Comparison of ENCODE assay signal across 10 mouse cellular contexts in the genomic region with DNA sequence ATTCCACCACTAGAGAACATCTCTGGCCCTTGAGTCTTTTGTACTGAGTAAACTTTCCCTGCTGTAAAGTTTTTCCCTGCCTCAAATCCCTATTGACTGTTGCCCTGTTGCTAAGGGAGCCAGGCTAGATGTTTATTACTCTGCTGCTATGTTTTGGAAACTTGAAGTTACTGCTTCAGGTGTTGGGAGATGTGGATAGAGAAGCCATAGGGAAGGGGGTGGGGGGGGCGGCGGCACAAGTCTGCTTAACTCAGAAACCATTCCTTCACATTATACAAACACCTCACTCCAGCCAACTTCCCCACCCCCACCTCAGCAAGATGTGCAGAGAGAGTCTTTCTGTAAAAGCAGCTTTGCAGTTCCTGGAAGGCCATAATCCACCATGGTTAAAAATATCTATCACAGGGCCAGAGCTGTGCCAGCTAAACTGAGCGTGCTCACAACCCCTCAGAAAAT. TPM values are rescaled to one million over a fixed set of nuclear protein-coding genes. Genes with fewer than 3 reads are reported as not detected.
DNase-seq lines count a peak whose midpoint lies in the region; ATAC-seq and TF ChIP-seq lines count a peak whose summit lies in the region.
"Had no signal": no experiment of that assay in that cellular context is flagged by ENCODE, and none has a peak within 500 bp of the region (broad histone marks: within the 10 kb centered on the region; RNA-seq: fewer than 3 reads in every experiment).

No protein-coding gene starts in this region.

- H3K36me3 ChIP-seq in midbrain, embryonic 11.5 days (ENCODE audit: control insufficient read depth, insufficient read depth, low read length), result peaks cover 4% of the 10 kb centered on the region; the same call in 1 of the 2 replicates
- H3K36me3 ChIP-seq in midbrain, embryonic 13.5 days, result peaks cover 24% of the 10 kb centered on the region
- H3K36me3 ChIP-seq in hindbrain, embryonic 14.5 days (replicated peaks; ENCODE audit: control insufficient read depth, insufficient read depth), result peaks cover 24% of the 10 kb centered on the region
- H3K36me3 ChIP-seq in small intestine, adult 2 months (ENCODE audit: control insufficient read depth, insufficient read depth, low read length), result peaks cover 16% of the 10 kb centered on the region

- no peaks in the 10 kb centered on the region for H3K4me1 ChIP-seq in midbrain, embryonic 11.5 days (ENCODE audit: control insufficient read depth, insufficient read depth, low read length)
- H3K4me1 ChIP-seq in midbrain, embryonic 13.5 days (replicated peaks), result 0 out of 2 replicates have a peak, but pooled peaks cover 3% of the 10 kb centered on the region
- peaks cover 11% of the 10 kb centered on the region; the same call in 1 of the 2 replicates for H3K4me1 ChIP-seq in hindbrain, embryonic 14.5 days (replicated peaks; ENCODE audit: control insufficient read depth, insufficient read depth, low read length)
- H3K4me1 ChIP-seq in small intestine, adult 2 months (ENCODE audit: control insufficient read depth, insufficient read depth, insufficient read length, low read length), result no peaks in the 10 kb centered on the region; the same call in 1 of the 2 replicates

- no peak overlapping the region for H3K4me2 ChIP-seq in midbrain, embryonic 11.5 days
- H3K4me2 ChIP-seq in midbrain, embryonic 13.5 days (replicated peaks), result no peak overlapping the region
- H3K4me2 ChIP-seq in hindbrain, embryonic 14.5 days (replicated peaks), result no peak overlapping the region

- peak; percentile 52 for DNase-seq in gastrocnemius, adult 2 months
- no peak for DNase-seq in gastrocnemius, postnatal 25 days
- DNase-seq in midbrain, embryonic 11.5 days (ENCODE audit: low spot score, missing footprints), result peak; percentile 85
- DNase-seq in hindbrain, embryonic 14.5 days (ENCODE audit: low spot score), result no peak
- no peak for DNase-seq in testis, postnatal 14 days (ENCODE audit: low spot score)
- DNase-seq in layer of hippocampus, postnatal 36 days, result no peak
- DNase-seq: right cerebral cortex, postnatal 25 days had no signal

- H3K27me3 ChIP-seq in midbrain, embryonic 11.5 days (ENCODE audit: control insufficient read depth, insufficient read depth, low read length), result no peaks in the 10 kb centered on the region
- no peaks in the 10 kb centered on the region for H3K27me3 ChIP-seq in midbrain, embryonic 13.5 days
- no peaks in the 10 kb centered on the region for H3K27me3 ChIP-seq in hindbrain, embryonic 14.5 days (ENCODE audit: control insufficient read depth, insufficient read depth, low read length)
- H3K27me3 ChIP-seq in small intestine, adult 2 months (ENCODE audit: control insufficient read depth, insufficient read depth, low read length), result no peaks in the 10 kb centered on the region

- peak overlapping the region; percentile 90 for H3K27ac ChIP-seq in gastrocnemius, adult 2 months
- no peak overlapping the region for H3K27ac ChIP-seq in midbrain, embryonic 11.5 days (ENCODE audit: low read depth, low read length)
- H3K27ac ChIP-seq in midbrain, embryonic 13.5 days, result no peak overlapping the region
- peak overlapping the region; percentile 79; the same call in 1 of the 2 replicates for H3K27ac ChIP-seq in hindbrain, embryonic 14.5 days
- H3K27ac ChIP-seq in small intestine, adult 2 months (ENCODE audit: insufficient read depth, low read depth, low read length), result peak overlapping the region; percentile 31; the same call in 1 of the 2 replicates

- WGBS in midbrain, embryonic 11.5 days, result 82% methylated on average over 3 of the region's 3 CpGs
- WGBS in midbrain, embryonic 13.5 days, result 73% methylated on average over 3 of the region's 3 CpGs
- 83% methylated on average over 3 of the region's 3 CpGs for WGBS in hindbrain, embryonic 14.5 days
- 37% methylated on average over 3 of the region's 3 CpGs for WGBS in small intestine, adult 2 months

- ATAC-seq in midbrain, embryonic 11.5 days (ENCODE audit: low FRiP score), result no peak
- no peak for ATAC-seq in midbrain, embryonic 13.5 days
- no peak for ATAC-seq in hindbrain, embryonic 14.5 days (ENCODE audit: low FRiP score)

- no peak for TF ChIP-seq POLR2A in small intestine, adult 2 months (IDR thresholded peaks at IDR 0.05; ENCODE audit: low read depth, low read length)

- intact Hi-C loops in gastrocnemius, adult 2 months (cut with DNase I), result loop anchor here (2.0 kb wide), 1 partner anchor 33 kb away; a partner anchor contains a TSS

- H3K9me3 ChIP-seq in midbrain, embryonic 11.5 days (ENCODE audit: control insufficient read depth, low read length), result no peaks in the 10 kb centered on the region
- no peaks in the 10 kb centered on the region for H3K9me3 ChIP-seq in midbrain, embryonic 13.5 days
- no peaks in the 10 kb centered on the region for H3K9me3 ChIP-seq in hindbrain, embryonic 14.5 days (ENCODE audit: control insufficient read depth, low read length)

- no peak for TF ChIP-seq CTCF in gastrocnemius, adult 2 months (IDR thresholded peaks at IDR 0.05)
- no peak for TF ChIP-seq CTCF in small intestine, adult 2 months (IDR thresholded peaks at IDR 0.05; ENCODE audit: extremely low read depth, insufficient read length, insufficient replicate concordance, low read depth, low read length)

- peak overlapping the region; percentile 65 for H3K4me3 ChIP-seq in gastrocnemius, adult 2 months
- no peak overlapping the region for H3K4me3 ChIP-seq in midbrain, embryonic 11.5 days (ENCODE audit: low read depth, low read length)
- no peak overlapping the region for H3K4me3 ChIP-seq in midbrain, embryonic 13.5 days (replicated peaks)
- H3K4me3 ChIP-seq in hindbrain, embryonic 14.5 days (replicated peaks; ENCODE audit: low read length), result no peak overlapping the region
- H3K4me3 ChIP-seq in small intestine, adult 2 months (ENCODE audit: low read depth, low read length), result no peak overlapping the region

- H3K9ac ChIP-seq in midbrain, embryonic 11.5 days (ENCODE audit: low read length), result no peak overlapping the region
- H3K9ac ChIP-seq in midbrain, embryonic 13.5 days (replicated peaks), result no peak overlapping the region
- no peak overlapping the region for H3K9ac ChIP-seq in hindbrain, embryonic 14.5 days

RNA-seq across cellular contexts. Expression of a gene that starts 14.2 kb away (rescaled TPM):
- 10 to 100 TPM; 25.6 to 33.1 TPM for total RNA-seq in gastrocnemius, adult 2 months (2021)
- total RNA-seq in gastrocnemius, postnatal 25 days (2021), result 10 to 100 TPM; 28.6 to 29.3 TPM
- 67.4 and 71.3 TPM in 2 replicates for polyA plus RNA-seq in midbrain, embryonic 11.5 days (2014; fragmentation: Nextera tagmentation; extraction: Ambion mirVana)
- polyA plus RNA-seq in midbrain, embryonic 13.5 days (2015; fragmentation: Nextera tagmentation; extraction: Ambion mirVana), result 58.9 and 59.1 TPM in 2 replicates
- polyA plus RNA-seq in hindbrain, embryonic 14.5 days (2014; fragmentation: Nextera tagmentation; extraction: Ambion mirVana), result 47.5 and 63.4 TPM in 2 replicates
- 110 and 295 TPM in 2 replicates for polyA plus RNA-seq in small intestine, adult 2 months (2012; rRNA removed)
- total RNA-seq in layer of hippocampus, postnatal 36 days (2021), result 10 to 100 TPM; 10.6 to 17.2 TPM

RNA-seq across cellular contexts. Expression of a gene that starts 32.7 kb away (rescaled TPM):
- total RNA-seq in gastrocnemius, adult 2 months (2021), result 10 to 100 TPM; 60.2 to 62.5 TPM
- total RNA-seq in gastrocnemius, postnatal 25 days (2021), result 10 to 100 TPM; 41.6 to 51.6 TPM
- 9.8 and 13.1 TPM in 2 replicates for polyA plus RNA-seq in midbrain, embryonic 11.5 days (2014; fragmentation: Nextera tagmentation; extraction: Ambion mirVana)
- 15.9 and 22.1 TPM in 2 replicates for polyA plus RNA-seq in midbrain, embryonic 13.5 days (2015; fragmentation: Nextera tagmentation; extraction: Ambion mirVana)
- polyA plus RNA-seq in hindbrain, embryonic 14.5 days (2014; fragmentation: Nextera tagmentation; extraction: Ambion mirVana), result 13.7 and 16.7 TPM in 2 replicates
- 20.4 and 38.6 TPM in 2 replicates for polyA plus RNA-seq in small intestine, adult 2 months (2012; rRNA removed)
- 10 to 100 TPM; 40.4 to 45.0 TPM for total RNA-seq in layer of hippocampus, postnatal 36 days (2021)

RNA-seq across cellular contexts. Expression of a gene that starts 33.1 kb away (rescaled TPM):
- total RNA-seq in gastrocnemius, adult 2 months (2021), result 1 to 10 TPM in 1 of 2 experiments, not detected in 1; 1.8 TPM
- total RNA-seq in gastrocnemius, postnatal 25 days (2021), result 1 to 10 TPM in 1 of 2 experiments, not detected in 1; 1.0 TPM
- 0.08 TPM in 1 of 2 replicates, not detected in the other for polyA plus RNA-seq in midbrain, embryonic 11.5 days (2014; fragmentation: Nextera tagmentation; extraction: Ambion mirVana)
- not detected in 2 replicates for polyA plus RNA-seq in midbrain, embryonic 13.5 days (2015; fragmentation: Nextera tagmentation; extraction: Ambion mirVana)
- not detected in 2 replicates for polyA plus RNA-seq in hindbrain, embryonic 14.5 days (2014; fragmentation: Nextera tagmentation; extraction: Ambion mirVana)
- not detected in 2 replicates for polyA plus RNA-seq in small intestine, adult 2 months (2012; rRNA removed)
- total RNA-seq in layer of hippocampus, postnatal 36 days (2021), result 1 to 10 TPM in 1 of 2 experiments, not detected in 1; 3.1 TPM
- total RNA-seq: common myeloid progenitor, adult 5-6 weeks had no signal

Comparison
In these comparisons a context has a peak if more than half of its experiments do, and no peak if none do; other contexts are left out.
1. DNase-seq: peak in gastrocnemius, adult 2 months (single experiment) and midbrain, embryonic 11.5 days (single experiment); none in gastrocnemius, postnatal 25 days (single experiment), hindbrain, embryonic 14.5 days (single experiment), testis, postnatal 14 days (single experiment) and layer of hippocampus, postnatal 36 days (0 of 2).
2. H3K27ac ChIP-seq: peak in gastrocnemius, adult 2 months (single experiment), hindbrain, embryonic 14.5 days (single experiment) and small intestine, adult 2 months (single experiment); none in midbrain, embryonic 11.5 days (single experiment) and midbrain, embryonic 13.5 days (single experiment).